Mouse (Mus musculus) limb, embryonic 11.5 days (tissue): ENCODE measurements around the gene Hexim2. TPM values are rescaled to one million over a fixed set of nuclear protein-coding genes. Genes with fewer than 3 reads are reported as not detected.

Experiments
- ATAC-seq: fragments of 200-750 bp; cut with Nextera tagmentation; 2 replicates; pipeline ENCODE4 v1.8.0; 2017; ENCODE audit warnings: low read depth; ENCODE audit not compliant: insufficient number of reproducible peaks, low FRiP score, low TSS enrichment
- DNase-seq: peaks from one replicate; pipeline ENCODE4 v3.0.0-alpha.2; 2015; ENCODE audit warnings: low spot score
- H3K27ac ChIP-seq: fragments of 300-500 bp; sonication (generic); replicated peaks from 2 replicates; pipeline ENCODE4 v1.5.1; 2014; ENCODE audit warnings: low read depth, mild to moderate bottlenecking, low read length
- H3K27me3 ChIP-seq: fragments of 300-500 bp; sonication (generic); 2 replicates; pipeline ENCODE4 v1.6.1; 2014; ENCODE audit warnings: mild to moderate bottlenecking, low read length, mixed read lengths; ENCODE audit not compliant: control insufficient read depth, insufficient read depth
- H3K36me3 ChIP-seq: fragments of 300-500 bp; sonication (generic); 2 replicates; pipeline ENCODE4 v1.6.1; 2014; ENCODE audit warnings: mild to moderate bottlenecking, low read length, moderate library complexity, mixed read lengths; ENCODE audit not compliant: control insufficient read depth, insufficient read depth
- H3K4me1 ChIP-seq: fragments of 300-500 bp; sonication (generic); 2 replicates; pipeline ENCODE4 v1.6.1; 2014; ENCODE audit warnings: low read length, mixed read lengths; ENCODE audit not compliant: control insufficient read depth, insufficient read depth
- H3K4me2 ChIP-seq: fragments of 300-500 bp; sonication (generic); 2 replicates; pipeline ENCODE4 v1.6.1; 2014; ENCODE audit warnings: low read depth, mild to moderate bottlenecking, moderate library complexity; ENCODE audit not compliant: severe bottlenecking
- H3K4me3 ChIP-seq: fragments of 300-500 bp; sonication (generic); 2 replicates; pipeline ENCODE4 v1.5.1; 2014; ENCODE audit warnings: low read depth, low read length
- H3K9ac ChIP-seq: fragments of 300-500 bp; sonication (generic); 2 replicates; pipeline ENCODE4 v1.6.1; 2014; ENCODE audit warnings: mild to moderate bottlenecking, low read length
- H3K9me3 ChIP-seq: fragments of 300-500 bp; sonication (generic); 2 replicates; pipeline ENCODE4 v1.6.1; 2016; ENCODE audit warnings: low read length; ENCODE audit not compliant: control insufficient read depth
- WGBS: fragments of 180-500 bp; shearing (Covaris S2); extraction: QIAGEN DNeasy Blood & Tissue Kit; methylation state at CpG from one replicate; pipeline ENCODE4 v1.1.7; 2014; 5-methylcytosine and 5-hydroxymethylcytosine counted together
- polyA plus RNA-seq: library from polyadenylated mRNA; unstranded; fragments of >200 nt; fragmentation: Nextera tagmentation; extraction: Ambion mirVana; gene quantifications from 2 replicates; pipeline ENCODE4 v1.2.1, GENCODE M21; 2014

Hexim2 gene
- polyA plus RNA-seq, 1 experiment from 2014 or later, result 8.3 TPM

GRCm38 (mm10) chr11:103171703-103172391 is 39.6 kb downstream of the Hexim2 start:
- no peak overlapping the region for H3K4me2 ChIP-seq
- ATAC-seq, result no peak
- H3K27me3 ChIP-seq, result peaks cover 42% of the 10 kb centered on the region

DNA sequence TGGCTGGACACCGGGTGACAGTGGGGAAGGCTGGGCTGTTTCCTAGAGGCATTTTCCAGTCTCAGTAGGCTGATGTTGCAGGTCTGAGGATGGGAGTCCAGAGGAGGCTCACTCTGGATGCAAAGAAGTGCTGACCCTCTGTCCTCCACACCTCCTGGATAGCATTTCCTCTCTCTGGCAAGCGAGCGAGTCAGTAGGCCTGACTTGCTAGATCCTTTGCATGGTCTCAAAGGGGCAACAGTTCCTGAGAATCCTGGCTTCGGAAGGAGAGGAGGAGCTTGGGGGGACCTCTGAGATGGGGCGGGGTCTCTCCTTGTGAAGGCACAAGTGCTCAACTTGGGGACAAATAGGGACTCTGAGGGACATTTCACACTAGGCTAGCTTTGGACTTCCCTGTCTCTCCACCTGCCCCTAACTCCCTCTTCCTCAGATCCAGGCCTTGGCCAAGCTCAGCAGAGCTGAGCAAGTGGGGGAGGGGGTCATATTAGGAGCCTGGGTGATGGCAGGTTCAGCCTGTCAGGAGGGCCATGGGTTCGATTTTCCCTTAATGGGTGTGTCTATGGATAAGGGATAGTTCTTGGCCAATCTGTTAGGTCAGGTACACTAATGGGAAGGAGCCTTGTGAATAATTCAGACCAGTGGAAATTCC is 40.3 kb downstream of the Hexim2 start:
- ATAC-seq, result no peak
- no peak for DNase-seq
- Histone ChIP-seq H3K4me3 (no peak overlapping the region), H3K27ac (no peak overlapping the region), H3K36me3 (no peaks in the 10 kb centered on the region), H3K9ac (no peak overlapping the region), H3K4me1 (peaks cover 11% of the 10 kb centered on the region; the same call in 1 of the 2 replicates), H3K4me2 (no peak overlapping the region), H3K27me3 (peaks cover 42% of the 10 kb centered on the region), H3K9me3 (no peaks in the 10 kb centered on the region)
- 60% methylated on average over 6 of the region's 6 CpGs for WGBS

More at GRCm38 (mm10) chr11:103171703-103172391, 39.6 kb downstream of the Hexim2 start:
- Histone ChIP-seq H3K4me1 (peaks cover 11% of the 10 kb centered on the region; the same call in 1 of the 2 replicates), H3K36me3 (no peaks in the 10 kb centered on the region), H3K4me3 (no peak overlapping the region), H3K27ac (no peak overlapping the region), H3K9ac (no peak overlapping the region), H3K9me3 (no peaks in the 10 kb centered on the region)
- no peak for DNase-seq
- WGBS, result 54% methylated on average over 9 of the region's 9 CpGs

DNA sequence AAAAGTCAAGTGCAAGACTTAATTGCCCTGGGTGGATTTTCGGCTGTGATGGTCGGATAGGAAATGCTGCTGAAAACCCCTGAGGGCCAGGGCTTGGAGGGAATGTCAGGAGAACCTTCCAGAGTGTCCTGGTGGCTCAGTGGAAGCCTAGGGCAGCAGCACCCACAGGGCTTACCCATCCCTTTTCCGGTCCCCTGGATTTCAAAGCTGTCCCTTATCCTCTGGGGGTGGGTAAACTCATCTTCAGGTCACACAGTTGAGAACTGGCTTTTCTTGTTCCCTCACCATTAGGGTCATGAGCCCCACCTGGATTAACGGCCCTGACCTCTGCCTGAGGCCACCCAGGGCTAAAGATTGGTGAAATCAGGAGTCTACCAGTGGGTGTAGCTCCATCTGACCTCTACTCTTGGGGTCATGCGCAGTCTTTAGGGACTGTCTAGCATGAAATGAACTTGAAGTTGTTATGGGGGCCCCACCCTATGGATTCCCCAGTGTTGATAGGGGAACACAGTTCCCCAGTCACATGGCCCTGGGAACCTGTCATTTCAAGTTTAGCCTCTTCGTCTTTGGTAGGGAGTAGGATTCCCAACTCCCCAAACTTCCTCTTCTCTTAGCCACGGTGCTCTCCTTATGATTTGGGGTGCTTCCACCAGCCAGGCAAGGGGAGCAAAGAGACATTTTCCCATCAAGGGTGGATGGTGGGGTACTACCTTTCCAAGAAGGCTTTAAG is 41.0 kb downstream of the Hexim2 start:
- Histone ChIP-seq H3K4me3 (no peak overlapping the region), H3K4me1 (peaks cover 11% of the 10 kb centered on the region; the same call in 1 of the 2 replicates), H3K9me3 (no peaks in the 10 kb centered on the region), H3K9ac (no peak overlapping the region), H3K27me3 (peaks cover 42% of the 10 kb centered on the region), H3K27ac (no peak overlapping the region), H3K36me3 (no peaks in the 10 kb centered on the region), H3K4me2 (no peak overlapping the region)
- DNase-seq (no peak), ATAC-seq (no peak)
- whole genome bisulfite sequencing, result 82% methylated on average over 7 of the region's 7 CpGs

DNA sequence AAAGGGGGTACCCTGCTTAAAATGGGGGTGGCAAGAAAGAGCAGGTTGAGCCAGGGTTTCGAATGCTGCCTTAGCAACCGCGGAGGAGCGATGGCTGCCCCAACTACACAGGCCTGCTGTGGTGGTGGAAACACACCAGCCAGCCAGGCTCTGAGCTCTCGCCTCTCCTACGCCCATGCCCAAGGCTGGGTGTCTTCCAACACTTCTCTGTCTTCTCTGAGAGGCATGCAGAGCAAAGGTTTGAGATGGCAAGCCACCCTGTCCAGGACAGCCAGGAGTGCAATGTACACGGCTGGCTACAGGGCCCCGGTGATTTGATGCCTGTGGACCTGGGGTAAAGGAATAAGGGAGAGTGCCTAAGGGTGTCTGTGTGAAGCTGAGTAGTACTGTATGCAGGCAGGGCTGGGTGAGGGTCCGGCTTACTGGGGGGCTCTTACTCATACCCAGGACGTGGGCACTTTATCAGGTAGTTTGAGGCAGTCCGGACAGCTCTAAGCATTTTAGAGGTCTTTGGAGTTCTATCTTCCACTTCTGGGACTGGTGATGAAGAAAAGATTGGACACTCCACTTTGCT is 41.6 kb downstream of the Hexim2 start:
- Histone ChIP-seq H3K27ac (no peak overlapping the region), H3K27me3 (peaks cover 42% of the 10 kb centered on the region), H3K4me1 (peaks cover 11% of the 10 kb centered on the region; the same call in 1 of the 2 replicates), H3K9ac (no peak overlapping the region), H3K4me3 (no peak overlapping the region), H3K4me2 (no peak overlapping the region), H3K9me3 (no peaks in the 10 kb centered on the region), H3K36me3 (no peaks in the 10 kb centered on the region)
- ATAC-seq (no peak), DNase-seq (no peak)
- WGBS, result 94% methylated on average over 11 of the region's 11 CpGs

- WGBS, result 70% methylated on average over 5 of the region's 5 CpGs
- no peaks in the 10 kb centered on the region for H3K36me3 ChIP-seq
- DNase-seq, result no peak
- no peak overlapping the region for H3K4me2 ChIP-seq
- no peak overlapping the region for H3K9ac ChIP-seq
- no peaks in the 10 kb centered on the region for H3K9me3 ChIP-seq
- ATAC-seq, result no peak
- H3K4me3 ChIP-seq, result no peak overlapping the region
- peaks cover 37% of the 10 kb centered on the region for H3K27me3 ChIP-seq
- no peak overlapping the region for H3K27ac ChIP-seq
- H3K4me1 ChIP-seq, result peaks cover 11% of the 10 kb centered on the region; the same call in 1 of the 2 replicates
These were observed 42.2 kb downstream of the Hexim2 start for GRCm38 (mm10) chr11:103174411-103174832.

GRCm38 (mm10) chr11:103174891-103175391 is 42.7 kb downstream of the Hexim2 start:
- Histone ChIP-seq H3K4me3 (no peak overlapping the region), H3K9me3 (no peaks in the 10 kb centered on the region), H3K27ac (no peak overlapping the region), H3K4me1 (peaks cover 11% of the 10 kb centered on the region; the same call in 1 of the 2 replicates), H3K9ac (0 out of 2 replicates have a peak overlapping the region, but pooled peaks have one; percentile 12), H3K4me2 (no peak overlapping the region), H3K36me3 (no peaks in the 10 kb centered on the region), H3K27me3 (peaks cover 32% of the 10 kb centered on the region)
- DNase-seq (no peak), ATAC-seq (no peak)
- 48% methylated on average over 8 of the region's 8 CpGs for WGBS

DNA sequence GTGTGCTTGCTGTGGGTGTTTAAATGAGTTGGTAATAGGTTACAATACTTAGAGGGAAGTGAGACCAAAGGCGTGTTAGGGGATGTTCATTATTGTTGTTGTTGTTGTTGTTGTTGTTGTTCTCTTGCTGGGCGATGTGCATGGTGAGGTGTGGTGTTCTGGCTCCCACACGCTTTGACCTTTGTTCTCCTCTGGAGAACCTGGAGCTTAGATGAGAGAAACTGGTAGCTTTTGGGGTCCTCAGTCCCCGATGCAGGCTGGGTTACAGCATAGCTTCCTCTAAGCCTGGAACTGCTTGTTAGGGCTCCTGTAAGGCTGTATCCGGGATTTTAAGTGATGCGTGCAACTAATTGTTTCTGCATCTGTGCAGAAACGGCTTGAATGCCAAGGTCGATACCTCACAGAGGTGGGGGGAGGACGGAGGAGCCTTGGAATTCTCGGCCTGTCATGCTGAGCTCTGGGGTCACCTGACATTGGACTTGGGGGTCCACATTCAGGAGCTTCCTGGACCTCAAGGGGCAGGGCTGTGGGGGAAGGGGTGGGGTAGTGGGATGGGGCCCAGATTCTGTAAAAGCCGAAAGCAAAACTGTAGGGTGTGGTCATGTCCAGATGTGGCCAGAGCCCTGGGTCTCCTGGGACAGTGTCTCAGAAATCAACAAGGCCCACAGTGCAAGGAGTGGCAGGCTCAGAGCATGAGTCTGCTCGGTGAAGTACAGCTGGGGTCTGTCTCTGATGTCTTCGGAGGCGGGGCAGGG is 43.6 kb downstream of the Hexim2 start:
- Histone ChIP-seq H3K9ac (no peak overlapping the region), H3K27ac (no peak overlapping the region), H3K36me3 (no peaks in the 10 kb centered on the region), H3K27me3 (peaks cover 23% of the 10 kb centered on the region), H3K9me3 (no peaks in the 10 kb centered on the region), H3K4me1 (0 out of 2 replicates have a peak, but pooled peaks cover 6% of the 10 kb centered on the region), H3K4me3 (no peak overlapping the region), H3K4me2 (no peak overlapping the region)
- DNase-seq, result no peak
- WGBS, result 81% methylated on average over 14 of the region's 14 CpGs
- ATAC-seq, result no peak
